Mouse (Mus musculus) heart, embryonic 11.5 days (tissue): ENCODE measurements around the gene Olfr520. TPM values are rescaled to one million over a fixed set of nuclear protein-coding genes. Genes with fewer than 3 reads are reported as not detected.

ENCODE experiments used
- ATAC-seq: fragments of 200-750 bp; cut with Nextera tagmentation; replicated peaks from 2 replicates; pipeline ENCODE4 v1.8.0; 2017; ENCODE audit warnings: moderate library complexity; ENCODE audit not compliant: insufficient number of reproducible peaks, low FRiP score, low TSS enrichment
- H3K27ac ChIP-seq: fragments of 300-500 bp; sonication (generic); 2 replicates; pipeline ENCODE4 v1.5.1; 2014; ENCODE audit warnings: mild to moderate bottlenecking, low read depth, low read length
- H3K27me3 ChIP-seq: fragments of 300-500 bp; sonication (generic); 2 replicates; pipeline ENCODE4 v1.6.1; 2014; ENCODE audit warnings: mild to moderate bottlenecking, low read length, mixed read lengths; ENCODE audit not compliant: control insufficient read depth, insufficient read depth
- H3K36me3 ChIP-seq: fragments of 300-500 bp; sonication (generic); 2 replicates; pipeline ENCODE4 v1.6.1; 2014; ENCODE audit warnings: mild to moderate bottlenecking, low read length, moderate library complexity, mixed read lengths; ENCODE audit not compliant: control insufficient read depth, insufficient read depth
- H3K4me1 ChIP-seq: fragments of 300-500 bp; sonication (generic); 2 replicates; pipeline ENCODE4 v1.6.1; 2014; ENCODE audit warnings: low read length; ENCODE audit not compliant: control insufficient read depth, insufficient read depth
- H3K4me2 ChIP-seq: fragments of 300-500 bp; sonication (generic); 2 replicates; pipeline ENCODE4 v1.6.1; 2014; ENCODE audit warnings: mild to moderate bottlenecking, moderate library complexity
- H3K4me3 ChIP-seq: fragments of 300-500 bp; sonication (generic); 2 replicates; pipeline ENCODE4 v1.5.1; 2014; ENCODE audit warnings: low read depth, low read length
- H3K9ac ChIP-seq: fragments of 300-500 bp; sonication (generic); 2 replicates; pipeline ENCODE4 v1.6.1; 2014; ENCODE audit warnings: mild to moderate bottlenecking, low read depth, low read length, moderate library complexity
- H3K9me3 ChIP-seq: fragments of 300-500 bp; sonication (generic); replicated peaks from 2 replicates; pipeline ENCODE4 v1.6.1; 2016; ENCODE audit warnings: low read length; ENCODE audit not compliant: control insufficient read depth
- WGBS: fragments of 180-500 bp; shearing (Covaris S2); extraction: QIAGEN DNeasy Blood & Tissue Kit; methylation state at CpG from one replicate; pipeline ENCODE4 v1.1.7; 2014; ENCODE audit not compliant: insufficient replicate concordance; 5-methylcytosine and 5-hydroxymethylcytosine counted together
- polyA plus RNA-seq: library from polyadenylated mRNA; unstranded; fragments of >200 nt; fragmentation: Nextera tagmentation; extraction: Ambion mirVana; gene quantifications from 2 replicates; pipeline ENCODE4 v1.2.1, GENCODE M21; 2014

Gene Olfr520
- polyA plus RNA-seq, 1 experiment from 2014 or later = not detected

- Histone ChIP-seq H3K4me3 (no peak overlapping the region), H3K9me3 (no peaks in the 10 kb centered on the region), H3K9ac (no peak overlapping the region), H3K4me2 (no peak overlapping the region), H3K36me3 (no peaks in the 10 kb centered on the region), H3K4me1 (peaks cover 13% of the 10 kb centered on the region), H3K27ac (no peak overlapping the region), H3K27me3 (peaks cover 6% of the 10 kb centered on the region; the same call in 1 of the 2 replicates)
- ATAC-seq = no peak
- WGBS = 60% methylated on average over 6 of the region's 6 CpGs
Observed at GRCm38 (mm10) chr7:99707671-99708070, 22.4 kb upstream of the Olfr520 start.

- Histone ChIP-seq H3K4me1 (peaks cover 13% of the 10 kb centered on the region), H3K9me3 (no peaks in the 10 kb centered on the region), H3K36me3 (no peaks in the 10 kb centered on the region), H3K9ac (no peak overlapping the region), H3K4me2 (no peak overlapping the region), H3K4me3 (no peak overlapping the region), H3K27me3 (peaks cover 6% of the 10 kb centered on the region; the same call in 1 of the 2 replicates), H3K27ac (no peak overlapping the region)
- no peak for ATAC-seq
- WGBS = 71% methylated on average over 8 of the region's 8 CpGs
Observed at GRCm38 (mm10) chr7:99708301-99708721, 21.8 kb upstream of the Olfr520 start.

- no peaks in the 10 kb centered on the region for H3K9me3 ChIP-seq
- no peak overlapping the region for H3K4me3 ChIP-seq
- H3K27me3 ChIP-seq = peaks cover 6% of the 10 kb centered on the region; the same call in 1 of the 2 replicates
- H3K4me2 ChIP-seq = no peak overlapping the region
- H3K4me1 ChIP-seq = peaks cover 13% of the 10 kb centered on the region
- no peaks in the 10 kb centered on the region for H3K36me3 ChIP-seq
- no peak overlapping the region for H3K27ac ChIP-seq
- WGBS = 52% methylated on average over 5 of the region's 5 CpGs
- no peak for ATAC-seq
- no peak overlapping the region for H3K9ac ChIP-seq
Observed at GRCm38 (mm10) chr7:99708750-99709149, 21.3 kb upstream of the Olfr520 start.

DNA sequence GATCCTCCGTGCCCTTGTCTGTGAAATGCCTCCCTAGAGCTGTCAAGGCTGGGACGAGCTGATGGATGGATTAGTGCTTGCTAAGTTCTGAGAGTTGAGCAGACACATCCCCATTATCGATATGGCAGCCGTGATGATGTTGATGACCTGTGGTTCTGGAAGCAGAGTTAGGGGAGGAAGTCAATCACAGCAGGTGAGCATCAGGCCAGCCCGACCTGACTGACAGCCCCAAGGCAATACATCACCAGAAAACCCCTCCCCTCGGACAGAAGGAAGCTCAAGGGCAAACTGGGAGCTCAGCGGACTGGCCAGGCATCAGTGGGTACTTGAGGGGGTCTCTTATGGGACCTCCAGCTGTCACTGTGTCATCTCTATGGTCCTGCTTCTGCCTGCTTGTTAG lies 20.1 kb upstream of the Olfr520 start:
- no peaks in the 10 kb centered on the region for H3K9me3 ChIP-seq
- no peak overlapping the region for H3K9ac ChIP-seq
- 49% methylated on average over 7 of the region's 7 CpGs for WGBS
- H3K4me2 ChIP-seq = no peak overlapping the region
- no peaks in the 10 kb centered on the region for H3K36me3 ChIP-seq
- H3K4me3 ChIP-seq = no peak overlapping the region
- peaks cover 13% of the 10 kb centered on the region for H3K4me1 ChIP-seq
- no peak overlapping the region for H3K27ac ChIP-seq
- peaks cover 6% of the 10 kb centered on the region; the same call in 1 of the 2 replicates for H3K27me3 ChIP-seq
- ATAC-seq = no peak

GRCm38 (mm10) chr7:99710476-99710875 lies 19.6 kb upstream of the Olfr520 start:
- 29% methylated on average over 1 of the region's 1 CpGs for WGBS
- Histone ChIP-seq H3K4me2 (no peak overlapping the region), H3K27ac (no peak overlapping the region), H3K27me3 (peaks cover 6% of the 10 kb centered on the region; the same call in 1 of the 2 replicates), H3K36me3 (no peaks in the 10 kb centered on the region), H3K9me3 (no peaks in the 10 kb centered on the region), H3K4me1 (peaks cover 13% of the 10 kb centered on the region), H3K4me3 (no peak overlapping the region), H3K9ac (no peak overlapping the region)
- no peak for ATAC-seq

- H3K27me3 ChIP-seq = peaks cover 4% of the 10 kb centered on the region; the same call in 1 of the 2 replicates
- 61% methylated on average over 8 of the region's 8 CpGs for WGBS
Observed at GRCm38 (mm10) chr7:99711166-99711565, 18.9 kb upstream of the Olfr520 start, which contains the start of gene Slco2b1. Gene Slco2b1 (minus strand): TSS chr7:99711340.

DNA sequence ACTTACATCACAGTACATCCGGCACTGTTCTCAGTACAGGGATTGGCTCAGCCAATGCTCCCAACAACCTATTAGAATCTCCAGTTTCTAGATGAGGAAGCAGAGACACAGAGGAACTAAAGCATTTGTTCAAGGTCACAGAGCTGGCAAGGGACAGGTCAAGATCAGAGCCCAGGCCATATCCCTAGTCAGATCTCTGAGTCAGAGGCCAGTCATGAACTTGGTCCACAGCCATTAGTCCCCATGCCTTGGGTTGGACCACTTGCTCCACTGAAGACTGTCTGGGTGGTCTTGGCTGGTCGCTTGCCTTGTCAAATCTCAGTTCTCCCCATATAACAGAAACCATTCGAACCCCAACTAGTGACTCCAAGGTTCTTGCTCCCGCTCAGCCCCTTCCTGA lies 17.6 kb upstream of the Olfr520 start:
- no peaks in the 10 kb centered on the region for H3K9me3 ChIP-seq
- no peaks in the 10 kb centered on the region for H3K36me3 ChIP-seq
- H3K27me3 ChIP-seq = peaks cover 4% of the 10 kb centered on the region; the same call in 1 of the 2 replicates
- no peak for ATAC-seq
- WGBS = 76% methylated on average over 4 of the region's 4 CpGs
- no peak overlapping the region for H3K4me2 ChIP-seq
- H3K9ac ChIP-seq = no peak overlapping the region
- no peaks in the 10 kb centered on the region for H3K4me1 ChIP-seq
- H3K27ac ChIP-seq = no peak overlapping the region
- H3K4me3 ChIP-seq = no peak overlapping the region

More at GRCm38 (mm10) chr7:99711166-99711565, 18.9 kb upstream of the Olfr520 start, which contains the start of gene Slco2b1:
- ATAC-seq = no peak
- H3K4me2 ChIP-seq = no peak within 1 kb of the TSS
- no peak within 1 kb of the TSS for H3K27ac ChIP-seq
- no peaks in the 10 kb centered on the region for H3K9me3 ChIP-seq
- peaks cover 12% of the 10 kb centered on the region for H3K4me1 ChIP-seq
- H3K4me3 ChIP-seq = no peak within 1 kb of the TSS
- no peaks in the 10 kb centered on the region for H3K36me3 ChIP-seq
- H3K9ac ChIP-seq = no peak within 1 kb of the TSS

- Histone ChIP-seq H3K36me3 (no peaks in the 10 kb centered on the region), H3K27ac (no peak overlapping the region), H3K4me1 (no peaks in the 10 kb centered on the region), H3K27me3 (no peaks in the 10 kb centered on the region), H3K4me3 (no peak overlapping the region), H3K9me3 (no peaks in the 10 kb centered on the region), H3K4me2 (no peak overlapping the region), H3K9ac (no peak overlapping the region)
- WGBS = 83% methylated on average over 2 of the region's 2 CpGs
- ATAC-seq = no peak
Observed at GRCm38 (mm10) chr7:99716536-99716935, 13.5 kb upstream of the Olfr520 start.

DNA sequence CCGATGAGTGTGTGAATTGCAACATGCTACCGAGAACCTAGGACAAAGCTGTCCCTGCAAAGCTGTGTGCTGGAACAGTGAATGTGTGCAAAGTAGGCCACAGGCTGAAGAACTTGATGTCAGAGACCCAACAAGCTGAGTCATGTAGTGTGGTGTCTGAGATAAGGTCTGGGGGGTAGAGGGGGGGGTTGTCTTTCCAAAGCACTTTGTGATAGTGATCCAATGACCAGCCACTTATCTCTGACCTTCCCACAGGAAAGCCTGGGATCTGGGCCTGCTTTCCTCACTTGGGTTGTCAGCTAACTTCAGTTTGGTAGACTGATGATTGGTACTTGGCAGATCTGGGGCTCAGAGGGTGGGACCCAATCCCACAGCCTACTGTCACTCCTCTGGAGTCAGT lies 4.5 kb downstream of the Olfr520 start:
- no peaks in the 10 kb centered on the region for H3K9me3 ChIP-seq
- H3K9ac ChIP-seq = no peak overlapping the region
- H3K36me3 ChIP-seq = no peaks in the 10 kb centered on the region
- H3K27ac ChIP-seq = no peak overlapping the region
- H3K4me2 ChIP-seq = no peak overlapping the region
- no peaks in the 10 kb centered on the region for H3K27me3 ChIP-seq
- 63% methylated on average over 2 of the region's 2 CpGs for WGBS
- no peak for ATAC-seq
- no peak overlapping the region for H3K4me3 ChIP-seq
- 0 out of 2 replicates have a peak, but pooled peaks cover 4% of the 10 kb centered on the region for H3K4me1 ChIP-seq
